Mouse (Mus musculus) common myeloid progenitor, adult 5-6 weeks (primary cell): ENCODE measurements around the gene Aars2. TPM values are rescaled to one million over a fixed set of nuclear protein-coding genes. Genes with fewer than 3 reads are reported as not detected.

Experiments used
- ATAC-seq: replicated peaks from 2 replicates; pipeline ENCODE4 v1.8.0; 2016; ENCODE audit warnings: low read depth, mild to moderate bottlenecking, moderate TSS enrichment, inconsistent platforms; ENCODE audit not compliant: poor library complexity, severe bottlenecking
- total RNA-seq: library from RNA; stranded (forward); fragments of 200-1000, 187-1606 nt; gene quantifications from 2 replicates; pipeline ENCODE4 v1.2.3, GENCODE M21; 2017

Gene Aars2
- total RNA-seq, 1 experiment from 2014 or later: 11.4 TPM

DNA sequence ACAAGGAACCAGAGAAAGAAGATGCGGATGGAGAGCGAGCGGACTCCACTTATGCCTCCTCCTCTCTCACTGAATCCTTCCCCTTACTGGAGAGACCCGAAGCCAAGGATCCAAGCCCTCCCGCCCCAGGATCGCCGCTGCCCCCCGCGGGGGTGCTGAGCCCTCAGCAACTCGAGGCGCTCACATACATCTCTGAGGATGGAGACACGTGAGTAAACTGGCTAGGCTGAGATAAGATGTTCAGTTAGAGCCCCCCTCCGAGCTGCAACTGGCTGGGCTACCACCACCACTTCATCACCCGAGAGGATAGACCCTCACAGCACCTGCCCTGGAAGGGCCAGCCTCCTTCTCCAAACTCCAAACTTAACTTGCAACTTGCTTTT, 49.5 kb downstream of the Aars2 start:
- no peak for ATAC-seq

GRCm38 (mm10) chr17:45556514-45557245, 50.0 kb downstream of the Aars2 start:
- ATAC-seq: peak; percentile 20

DNA sequence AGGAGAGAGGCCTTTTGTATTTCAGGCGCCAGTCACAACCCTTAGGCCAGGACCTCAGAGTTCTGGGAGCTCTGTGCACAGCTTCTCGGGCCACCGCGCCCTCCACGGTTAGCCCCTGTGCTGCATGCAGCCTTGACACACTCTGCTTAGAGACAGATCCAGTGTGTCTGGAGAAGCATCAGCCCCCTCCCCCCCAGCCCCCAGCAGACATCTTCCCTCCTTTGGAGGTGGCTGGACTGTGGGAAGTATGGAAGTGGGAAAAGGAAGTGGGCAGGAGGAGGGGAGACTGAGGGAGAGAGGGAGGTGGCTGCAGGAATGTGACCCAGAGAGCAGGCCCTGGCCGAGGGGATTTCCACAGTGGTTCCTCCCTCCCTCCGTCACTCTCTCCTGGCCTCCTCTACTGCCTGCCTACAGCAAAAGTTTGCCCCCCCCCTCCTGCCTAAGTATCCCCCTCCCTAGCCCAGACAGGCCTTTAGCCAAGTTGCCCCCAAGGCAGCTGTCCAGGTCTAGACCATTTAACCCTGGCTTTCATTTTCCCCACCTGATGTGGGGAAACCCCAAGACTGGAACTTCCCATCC, 50.7 kb downstream of the Aars2 start:
- no peak for ATAC-seq

GRCm38 (mm10) chr17:45557998-45558862, 51.6 kb downstream of the Aars2 start:
- no peak for ATAC-seq

DNA sequence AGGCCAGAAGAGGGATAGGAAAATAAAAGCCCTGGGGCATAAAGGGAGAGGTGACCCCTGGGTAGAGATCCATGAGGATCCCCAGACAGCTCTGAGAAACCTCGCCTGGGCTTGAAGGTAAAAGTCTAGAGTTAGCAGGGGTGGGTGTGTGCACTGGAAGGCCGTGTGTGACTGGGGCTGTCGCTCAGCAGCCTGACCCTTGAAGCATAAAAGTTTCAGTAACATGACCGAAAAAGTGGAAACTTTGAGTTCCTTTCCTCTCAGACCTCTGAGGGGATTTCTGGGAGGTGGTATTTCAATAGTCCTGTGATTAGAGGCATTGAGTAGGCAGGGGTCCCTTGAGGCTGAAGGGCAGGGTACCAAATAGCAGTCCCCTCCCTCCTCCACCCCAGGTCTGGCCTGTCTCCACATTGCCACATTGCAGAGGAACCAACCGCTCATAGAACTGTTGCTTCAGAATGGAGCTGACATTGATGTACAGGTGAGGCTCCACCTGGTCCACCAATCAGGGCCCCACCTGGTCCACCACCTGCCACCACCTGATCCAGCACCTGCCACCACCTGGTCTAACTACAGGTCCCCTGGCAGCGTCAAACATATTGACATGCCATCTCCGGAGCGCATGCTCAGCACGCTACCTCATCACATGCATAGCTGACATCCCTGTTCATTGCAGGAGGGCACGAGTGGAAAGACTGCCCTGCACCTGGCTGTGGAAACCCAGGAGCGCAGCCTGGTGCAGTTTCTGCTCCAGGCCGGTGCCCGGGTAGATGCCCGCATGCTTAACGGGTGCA, 53.3 kb downstream of the Aars2 start:
- ATAC-seq: no peak

- ATAC-seq: no peak
These were observed 56.6 kb downstream of the Aars2 start for GRCm38 (mm10) chr17:45563216-45563615.

DNA sequence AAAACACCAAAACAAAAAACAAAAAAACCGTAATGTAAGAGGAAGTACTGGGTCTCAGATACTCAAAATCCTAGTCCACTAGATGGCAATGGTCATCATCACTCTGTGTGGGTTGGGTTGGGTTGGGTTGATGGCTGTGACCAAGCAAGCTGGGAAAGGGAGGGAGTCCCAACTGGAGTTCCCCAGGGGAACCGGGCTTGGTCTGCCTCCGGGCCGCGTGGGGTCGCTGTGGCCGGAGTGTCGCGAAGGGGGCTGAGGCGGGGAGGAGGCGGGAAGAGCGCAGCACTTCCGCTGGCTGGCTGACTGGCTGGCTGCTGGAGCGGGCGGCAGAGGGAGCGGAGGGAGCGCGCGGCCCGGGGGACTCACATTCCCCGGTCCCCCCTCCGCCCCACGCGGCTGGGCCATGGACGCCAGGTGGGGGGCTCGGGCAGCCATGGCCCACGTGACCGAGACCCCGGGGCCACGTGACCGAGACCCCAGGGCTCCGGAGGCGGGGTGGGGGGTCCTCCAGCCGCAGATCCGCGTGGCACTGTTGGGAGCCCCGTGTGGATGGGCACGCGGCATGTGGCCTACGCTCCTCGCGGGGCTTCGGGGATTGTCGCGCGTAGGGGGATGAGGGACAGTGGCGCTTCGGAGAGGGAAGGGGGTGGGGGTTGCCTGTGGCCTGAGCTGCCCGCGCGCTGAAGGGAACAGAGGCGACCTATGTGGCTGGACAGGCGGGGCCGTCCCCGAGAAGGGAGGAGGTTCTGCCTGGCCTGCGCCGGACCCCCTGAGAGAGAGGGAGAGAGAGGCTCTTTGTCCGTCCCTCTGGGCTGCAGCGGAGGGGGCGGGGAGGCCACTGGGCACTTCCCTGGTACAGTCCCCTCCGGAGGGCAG, 57.3 kb downstream of the Aars2 start, which contains the start of gene Slc35b2:
Slc35b2 (plus strand) TSS at position 220 of the 876 bp plus-strand sequence.
- ATAC-seq: peak; percentile 74

DNA sequence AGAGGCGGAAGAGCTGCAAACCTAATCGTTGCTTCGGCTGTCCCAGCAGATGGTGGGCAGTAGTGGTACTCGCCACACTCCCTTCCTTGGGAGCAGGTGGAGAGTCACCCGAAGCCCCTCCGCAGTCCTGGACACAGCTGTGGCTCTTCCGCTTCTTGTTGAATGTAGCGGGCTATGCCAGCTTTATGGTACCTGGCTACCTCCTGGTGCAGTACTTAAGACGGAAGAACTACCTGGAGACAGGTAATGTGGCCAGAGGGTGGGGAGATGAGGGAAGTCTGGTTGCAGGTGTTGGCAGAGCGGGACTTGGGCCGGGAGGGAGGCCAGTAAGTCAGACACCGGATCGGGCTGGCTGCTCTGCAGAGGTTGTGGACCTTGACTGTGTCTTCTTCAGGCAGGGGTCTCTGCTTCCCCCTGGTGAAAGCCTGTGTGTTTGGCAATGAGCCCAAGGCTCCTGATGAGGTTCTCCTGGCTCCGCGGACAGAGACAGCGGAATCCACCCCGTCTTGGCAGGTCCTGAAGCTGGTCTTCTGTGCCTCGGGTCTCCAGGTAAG, 58.0 kb downstream of the Aars2 start:
- ATAC-seq: no peak; the same call in 1 of the 2 replicates

DNA sequence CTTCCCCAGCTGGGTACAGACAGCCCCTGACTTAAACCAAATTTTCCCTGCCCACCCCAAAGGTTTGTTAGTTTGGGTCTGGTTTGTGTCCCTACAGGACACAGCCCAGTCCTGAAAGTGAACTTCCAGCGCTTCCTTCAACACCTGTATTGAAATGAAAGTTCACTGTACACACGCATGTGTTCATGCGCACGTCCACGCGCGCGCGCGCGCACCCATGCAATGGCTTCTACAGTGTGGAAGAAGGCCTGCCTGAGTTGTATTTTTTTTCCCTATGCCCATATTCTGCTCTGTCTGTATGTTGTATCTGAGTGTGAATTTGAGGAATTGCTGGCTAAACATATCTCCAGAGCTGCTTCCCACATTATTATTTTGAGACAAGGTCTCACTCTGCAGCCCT, 58.5 kb downstream of the Aars2 start:
- ATAC-seq: no peak

GRCm38 (mm10) chr17:45566031-45566359, 59.4 kb downstream of the Aars2 start:
- no peak for ATAC-seq

GRCm38 (mm10) chr17:45566360-45567161, 59.9 kb downstream of the Aars2 start:
- 0 out of 2 replicates have a peak, but pooled peaks have one; percentile 1 for ATAC-seq

DNA sequence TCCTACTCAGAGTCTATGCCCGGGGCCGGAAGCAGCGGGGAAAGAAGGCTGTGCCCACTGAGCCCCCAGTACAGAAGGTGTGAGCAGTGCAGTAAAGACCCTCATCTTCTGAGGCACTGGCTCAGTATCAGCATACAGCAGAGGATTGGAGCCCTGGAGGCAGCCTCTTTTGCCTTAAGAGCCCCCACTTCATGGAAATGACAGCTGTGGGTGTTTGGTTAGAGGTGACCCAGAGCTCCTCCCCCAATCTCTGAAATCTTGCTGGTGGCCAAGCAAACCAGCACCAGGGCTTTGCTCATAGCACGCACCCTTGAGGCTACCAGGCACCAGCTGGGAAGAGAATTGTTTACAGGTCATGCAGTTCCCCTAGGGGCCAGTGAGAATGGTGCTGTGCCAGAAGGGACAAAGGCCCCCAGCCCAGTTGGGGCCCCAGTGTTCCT, 60.5 kb downstream of the Aars2 start:
- no peak for ATAC-seq

DNA sequence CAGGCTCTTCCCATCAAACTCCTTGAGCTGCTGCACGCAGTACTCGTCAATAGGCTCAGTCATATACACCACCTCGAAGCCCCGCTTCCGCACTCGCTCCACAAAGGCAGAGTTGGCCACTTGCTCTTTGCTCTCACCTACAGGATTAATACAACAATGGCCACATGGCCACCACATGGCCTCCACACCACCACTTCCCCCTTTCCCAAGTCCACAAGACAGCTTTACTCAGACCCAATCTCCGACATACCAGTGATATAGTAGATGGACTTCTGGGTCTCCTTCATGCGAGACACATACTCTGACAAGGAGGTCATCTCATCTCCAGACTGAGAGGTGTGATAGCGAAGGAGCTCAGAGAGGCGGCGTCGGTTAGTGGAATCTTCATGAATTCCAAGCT, 62.3 kb downstream of the Aars2 start:
- no peak for ATAC-seq

GRCm38 (mm10) chr17:45569999-45570398, 63.4 kb downstream of the Aars2 start:
- no peak for ATAC-seq
